Mouse (Mus musculus) B cell, adult 2 months (primary cell): ENCODE results near the gene Ccdc141.
A peak's percentile ranks its signal among the peaks of the same experiment; 100 is the strongest.

Experiments used
- DNase-seq, 2 experiments: peaks; one replicate each; pipeline ENCODE4 v3.0.0; 2022

Gene Ccdc141

DNA sequence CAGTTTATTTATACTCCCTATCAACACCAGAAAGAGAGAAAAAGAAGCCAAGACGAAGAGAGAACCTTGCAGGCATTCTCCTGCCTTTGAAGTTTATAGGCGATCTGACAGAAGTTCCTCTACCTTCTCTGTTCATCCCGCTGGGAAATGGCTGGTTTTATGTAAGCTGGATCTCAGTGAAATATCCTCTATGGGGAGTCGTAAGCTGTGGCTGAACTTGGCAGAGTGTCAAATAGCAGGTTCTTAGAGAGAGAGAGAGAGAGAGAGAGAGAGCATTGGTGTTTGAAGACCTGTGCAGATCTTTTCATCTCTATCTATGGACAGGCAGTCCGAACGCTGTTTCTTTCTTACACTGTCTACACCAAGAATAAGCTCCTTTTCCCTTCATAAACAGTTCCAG, 2.9 kb upstream of the Ccdc141 start:
- DNase-seq, result no peak

DNA sequence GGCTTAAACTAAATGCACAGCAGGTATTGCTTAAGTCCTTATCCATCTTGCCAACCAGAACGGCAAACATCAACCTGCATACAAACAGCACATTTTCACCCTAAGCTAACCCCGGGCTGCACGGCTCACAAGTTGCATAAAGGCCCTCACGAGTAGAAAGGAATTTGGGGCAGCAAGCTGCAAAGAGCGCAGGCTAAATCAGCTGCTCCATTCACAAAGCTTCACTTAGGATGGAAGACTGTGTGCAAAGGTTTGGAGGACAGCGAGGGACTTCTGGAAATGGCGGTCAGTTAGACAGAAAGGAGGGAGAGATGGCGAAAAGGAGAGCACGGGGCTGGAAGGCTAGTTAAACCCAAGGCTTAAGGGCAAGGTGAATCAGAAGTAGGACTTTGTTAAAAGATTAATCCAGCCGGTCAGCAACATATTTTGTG, 1.8 kb upstream of the Ccdc141 start:
- no peak for DNase-seq

- DNase-seq, result no peak
Measured at GRCm38 (mm10) chr2:77171444-77172240, 1.2 kb upstream of the Ccdc141 start.

GRCm38 (mm10) chr2:77169916-77170632, 362 bp downstream of the Ccdc141 start:
- peak; percentile 28 to 42 for DNase-seq

DNA sequence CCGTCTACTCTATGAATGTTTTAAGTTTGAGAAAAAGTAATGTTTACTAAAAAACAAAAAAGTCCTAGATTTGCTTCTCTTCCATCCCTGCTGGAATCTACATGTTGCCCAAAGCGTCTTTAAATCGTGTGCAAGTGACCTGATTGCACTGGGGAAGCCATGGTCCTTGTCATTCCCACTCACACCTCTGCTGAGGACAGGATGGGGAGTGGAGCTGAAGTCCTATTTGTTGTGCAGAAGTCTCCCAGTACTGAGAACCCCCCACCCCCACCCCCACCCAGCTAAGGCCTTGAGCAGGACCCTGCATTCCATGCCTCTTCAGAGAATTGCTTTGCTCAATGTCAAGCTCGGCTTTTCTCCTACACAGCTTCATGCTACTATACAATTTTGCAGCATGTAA, 1.2 kb downstream of the Ccdc141 start:
- DNase-seq, result no peak

- no peak for DNase-seq
Measured at GRCm38 (mm10) chr2:77168781-77169180, 1.7 kb downstream of the Ccdc141 start.

DNA sequence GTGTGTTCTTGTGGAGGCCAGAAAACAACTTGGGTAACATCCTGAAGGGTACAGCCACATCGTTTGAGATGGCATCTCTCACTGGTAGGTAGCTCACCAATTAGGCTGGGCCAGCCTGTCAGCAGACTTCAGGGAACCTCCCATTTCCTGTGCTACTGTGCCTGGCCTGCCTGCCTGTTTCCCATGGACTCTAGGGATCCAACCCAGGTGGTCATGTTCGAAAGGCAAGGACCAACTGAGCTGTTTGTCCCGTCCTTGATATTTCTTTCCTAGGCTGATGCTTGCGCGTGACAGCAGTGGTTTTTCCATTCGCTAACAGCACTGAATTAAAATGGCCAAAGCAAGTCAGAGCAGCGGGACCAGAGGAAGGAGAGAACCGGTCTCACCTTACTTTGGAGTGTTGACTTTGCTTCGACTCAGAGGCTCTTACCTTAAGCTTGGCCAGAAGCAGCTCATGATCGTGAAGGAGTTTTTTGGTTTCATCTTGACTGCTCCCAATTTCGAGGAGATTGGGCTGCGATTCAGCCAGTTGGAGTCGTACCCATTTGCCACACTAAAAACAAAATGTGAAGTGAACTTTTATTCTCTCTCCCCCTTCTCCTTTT, 2.3 kb downstream of the Ccdc141 start:
- DNase-seq, result no peak

- no peak for DNase-seq
Measured at GRCm38 (mm10) chr2:77166366-77166765, 4.1 kb downstream of the Ccdc141 start.

DNA sequence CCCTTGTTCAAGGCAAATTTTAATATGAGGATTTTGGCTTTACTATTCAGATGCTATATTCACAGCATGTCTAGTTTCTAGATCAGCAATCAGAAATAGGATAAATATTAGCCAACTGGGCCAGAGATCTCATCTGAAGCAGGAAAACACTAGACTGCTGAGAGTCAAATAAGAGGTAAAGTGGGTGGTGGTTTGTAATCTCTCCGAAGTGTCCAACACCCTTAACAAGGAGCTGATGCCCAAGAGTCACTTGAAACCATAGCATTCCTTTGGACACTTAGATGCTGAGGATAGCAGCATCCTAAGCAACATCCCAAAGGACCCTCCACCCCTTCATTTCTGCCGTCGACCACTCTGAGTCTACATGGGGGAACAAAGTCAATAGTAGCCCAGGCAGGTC, 5.8 kb downstream of the Ccdc141 start:
- no peak for DNase-seq

- DNase-seq, result no peak
Measured at GRCm38 (mm10) chr2:77163381-77163780, 7.1 kb downstream of the Ccdc141 start.

DNA sequence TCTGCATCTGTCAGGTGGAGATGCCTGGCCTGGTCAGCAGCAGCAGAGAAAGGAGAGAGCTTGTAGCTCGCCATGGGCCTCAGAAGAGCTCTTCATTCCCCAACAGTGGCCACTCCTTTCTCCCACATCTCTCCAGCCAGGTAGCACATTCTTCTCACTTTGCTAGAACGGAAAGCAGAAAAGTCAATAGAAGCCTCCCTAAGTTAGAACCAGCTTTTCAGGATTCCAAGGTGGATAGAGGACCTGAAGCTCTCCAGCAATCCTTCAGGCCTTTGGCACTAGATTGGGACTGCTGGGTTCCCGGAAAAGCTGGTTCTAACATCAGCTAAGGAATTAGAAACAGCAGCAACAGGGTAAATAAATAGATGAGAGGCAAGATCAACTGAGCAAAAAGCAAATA, 8.3 kb downstream of the Ccdc141 start:
- DNase-seq, result no peak

- DNase-seq, result no peak
Measured at GRCm38 (mm10) chr2:77157546-77157945, 12.9 kb downstream of the Ccdc141 start.

GRCm38 (mm10) chr2:77154080-77154479, 16.4 kb downstream of the Ccdc141 start:
- DNase-seq, result no peak

- no peak for DNase-seq
Measured at GRCm38 (mm10) chr2:77151255-77151654, 19.2 kb downstream of the Ccdc141 start.

DNA sequence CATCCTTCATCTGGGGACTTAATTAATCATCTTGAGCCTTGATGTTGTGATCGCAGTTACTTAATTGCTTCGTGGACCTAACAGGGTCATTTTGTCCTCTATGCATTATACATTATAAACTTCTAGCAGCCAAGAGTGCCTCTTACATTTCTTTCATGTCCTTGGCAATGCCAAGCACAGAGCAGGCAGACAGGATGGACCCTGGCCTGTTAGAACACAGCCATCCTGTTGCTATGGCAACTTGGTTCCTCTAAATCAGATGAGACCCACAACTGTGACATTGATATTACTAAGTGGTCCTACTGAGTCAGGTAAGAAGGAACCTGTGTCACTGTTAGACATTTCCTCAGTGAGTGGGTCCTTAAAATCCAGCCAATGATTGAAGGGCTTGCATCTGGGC, 20.9 kb downstream of the Ccdc141 start:
- DNase-seq, result no peak

DNA sequence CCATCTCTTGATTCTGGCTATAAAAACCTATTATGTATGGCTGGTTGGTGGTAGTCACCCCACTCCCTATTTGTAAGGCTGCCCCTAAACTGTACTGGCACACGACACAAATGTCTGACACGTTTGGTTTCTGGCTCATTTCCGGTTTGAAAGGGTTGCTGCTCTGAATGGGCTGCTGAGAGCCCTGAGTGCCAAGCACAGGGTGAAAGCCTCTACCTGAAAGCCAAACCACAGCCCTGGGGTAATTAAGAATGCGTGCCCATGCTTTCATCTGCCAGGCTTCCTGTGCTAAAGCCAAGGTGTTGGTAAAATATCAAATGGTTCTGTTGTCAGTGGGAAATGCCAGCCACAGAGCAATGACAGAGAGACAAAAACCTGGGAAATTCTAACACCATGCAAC, 22.2 kb downstream of the Ccdc141 start:
- DNase-seq, result no peak

GRCm38 (mm10) chr2:77146968-77147367, 23.5 kb downstream of the Ccdc141 start:
- DNase-seq, result no peak

DNA sequence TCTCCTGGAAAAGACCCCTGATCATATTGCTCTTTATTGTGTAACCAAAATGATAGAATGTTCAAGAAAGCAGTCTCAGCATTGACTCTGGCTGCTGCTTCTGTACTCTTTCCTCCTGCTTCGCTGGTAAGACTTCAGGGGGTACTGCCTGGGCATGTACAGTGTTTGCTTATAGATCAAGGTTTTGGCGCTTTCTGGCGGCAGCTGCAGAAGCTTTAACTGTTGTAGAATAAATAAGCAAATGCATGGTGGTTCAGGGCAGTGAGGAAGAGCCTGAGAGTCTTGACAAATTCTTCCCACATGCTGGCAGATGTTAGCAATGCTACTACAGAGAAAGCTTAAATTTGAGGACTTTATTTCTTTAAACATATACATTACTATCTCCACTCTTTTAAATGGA, 24.1 kb downstream of the Ccdc141 start:
- DNase-seq, result no peak

DNA sequence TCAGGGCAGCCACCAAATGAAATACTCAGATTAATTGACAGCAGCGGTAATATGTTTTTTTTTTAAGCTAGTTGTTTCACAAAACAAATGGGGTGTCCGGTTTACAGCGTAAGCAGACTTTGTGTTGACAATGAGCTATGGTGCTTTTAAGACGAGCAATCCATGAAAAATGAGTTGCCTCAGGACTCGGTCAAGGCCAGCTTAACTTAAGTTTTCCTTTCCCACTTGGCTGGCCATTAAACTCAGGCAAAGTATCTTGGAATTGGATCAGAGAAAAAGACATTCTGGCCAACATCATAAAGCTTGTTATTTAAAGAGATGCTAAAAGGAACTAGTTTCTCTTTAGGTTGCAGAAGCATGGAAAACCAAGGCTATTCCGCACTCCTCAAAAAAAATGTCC, 26.9 kb downstream of the Ccdc141 start:
- DNase-seq, result no peak

- no peak for DNase-seq
Measured at GRCm38 (mm10) chr2:77138879-77139278, 31.6 kb downstream of the Ccdc141 start.

GRCm38 (mm10) chr2:77134906-77135305, 35.5 kb downstream of the Ccdc141 start:
- DNase-seq, result no peak

GRCm38 (mm10) chr2:77133407-77133806, 37.0 kb downstream of the Ccdc141 start:
- DNase-seq, result no peak

DNA sequence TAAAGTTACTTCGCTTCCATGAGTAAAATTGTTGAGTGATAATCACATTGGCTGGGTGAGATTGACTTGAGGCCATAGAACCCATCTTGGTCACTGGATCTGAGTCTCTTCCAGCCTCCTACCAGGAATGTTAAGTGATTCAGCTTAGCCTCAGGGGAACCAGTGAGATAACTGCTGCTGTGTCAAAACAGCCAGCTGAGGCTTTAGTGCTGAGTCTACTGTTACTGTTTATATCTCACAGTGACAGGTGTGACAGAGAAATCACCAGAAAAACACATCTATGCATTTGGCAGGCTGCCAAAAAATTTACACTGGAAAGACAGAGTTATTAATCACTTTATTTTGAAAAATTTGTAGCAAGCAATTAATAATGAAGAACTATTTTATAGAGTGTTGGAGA, 43.5 kb downstream of the Ccdc141 start:
- DNase-seq, result no peak

DNA sequence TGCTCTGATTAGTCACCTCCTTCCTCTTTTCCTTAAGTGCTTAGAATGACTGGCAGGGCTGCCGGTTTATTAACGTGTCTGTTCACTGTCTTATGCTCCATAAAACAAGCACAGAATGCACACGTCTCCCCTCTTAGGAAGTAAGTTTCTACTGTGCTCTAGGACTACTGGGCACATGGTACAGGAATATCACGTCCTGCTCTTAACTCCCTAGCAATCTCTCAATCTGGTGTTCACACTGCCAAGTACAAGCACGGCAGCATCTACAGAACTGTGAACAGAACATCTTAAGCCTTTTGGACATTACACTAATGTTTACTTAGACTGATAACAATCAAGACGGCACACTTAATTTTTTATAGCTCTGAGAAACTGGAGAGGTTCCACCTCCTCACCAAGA, 52.3 kb downstream of the Ccdc141 start:
- DNase-seq, result no peak
